Mouse (Mus musculus) cortical plate, adult 2 months (tissue): ENCODE measurements around the gene Rps15.

Experiments used
- CTCF ChIP-seq: fragments of 200-500 bp; IDR thresholded peaks from 2 replicates; pipeline ENCODE4 v1.5.1; 2011; ENCODE audit warnings: mild to moderate bottlenecking, control low read depth, low read length; ENCODE audit not compliant: insufficient read depth; ENCODE audit errors: extremely low read depth
- POLR2A ChIP-seq: fragments of 200-500 bp; IDR thresholded peaks from 2 replicates; pipeline ENCODE4 v1.6.1; 2011; ENCODE audit warnings: mild to moderate bottlenecking, low read length, control low read depth; ENCODE audit not compliant: insufficient read depth; ENCODE audit errors: extremely low read depth

- TF ChIP-seq CTCF (peak; percentile 87), POLR2A (no peak)
These were observed 46.7 kb upstream of the Rps15 start for GRCm38 (mm10) chr10:80245600-80245999.
